Mouse (Mus musculus): ENCODE measurements at regions not wholly inside any gene's neighbourhood (a gene's known extent, or its start where the extent isn't known, plus 50 kb on each side); places are given as distances from the start of the nearest gene placed in this dataset.

- ATAC-seq (ENCODE audit: low TSS enrichment): no peak
These were observed 188.0 kb upstream of the Plppr1 start for GRCm38 (mm10) chr4:48871105-48871504.

- ATAC-seq (ENCODE audit: low TSS enrichment): no peak
These were observed 169.9 kb upstream of the Plppr1 start for GRCm38 (mm10) chr4:48889074-48889592.

GRCm38 (mm10) chr4:48904551-48904950 is 154.5 kb upstream of the Plppr1 start:
- no peak for ATAC-seq (ENCODE audit: low TSS enrichment)

GRCm38 (mm10) chr4:48905196-48905867 is 153.7 kb upstream of the Plppr1 start:
- peak; percentile 71 for ATAC-seq (ENCODE audit: low TSS enrichment)

- no peak for ATAC-seq (ENCODE audit: low TSS enrichment)
These were observed 149.9 kb upstream of the Plppr1 start for GRCm38 (mm10) chr4:48909161-48909560.

- no peak for ATAC-seq (ENCODE audit: low TSS enrichment)
These were observed 145.8 kb upstream of the Plppr1 start for GRCm38 (mm10) chr4:48913301-48913700.

GRCm38 (mm10) chr4:48924576-48925459 is 134.3 kb upstream of the Plppr1 start:
- ATAC-seq (ENCODE audit: low TSS enrichment): peak; percentile 99

GRCm38 (mm10) chr4:48938420-48938819 is 120.7 kb upstream of the Plppr1 start:
- ATAC-seq (ENCODE audit: low TSS enrichment): peak; percentile 65

- ATAC-seq (ENCODE audit: low TSS enrichment): peak; percentile 97
These were observed 120.2 kb upstream of the Plppr1 start for GRCm38 (mm10) chr4:48938892-48939291.

GRCm38 (mm10) chr4:48945266-48945818 is 113.7 kb upstream of the Plppr1 start:
- no peak for ATAC-seq (ENCODE audit: low TSS enrichment)

GRCm38 (mm10) chr4:48952965-48953364 is 106.1 kb upstream of the Plppr1 start:
- ATAC-seq (ENCODE audit: low TSS enrichment): peak; percentile 88

- peak; percentile 74 for ATAC-seq (ENCODE audit: low TSS enrichment)
These were observed 83.3 kb upstream of the Plppr1 start for GRCm38 (mm10) chr4:48975810-48976209.

- ATAC-seq (ENCODE audit: low TSS enrichment): no peak
These were observed 67.1 kb upstream of the Plppr1 start for GRCm38 (mm10) chr4:48992021-48992420.
